Mouse (Mus musculus): Measurements from ENCODE around the gene Akr1c14. TPM values are rescaled to one million over a fixed set of nuclear protein-coding genes. Genes with fewer than 3 reads are reported as not detected.

Gene Akr1c14
- total and polyA plus RNA-seq, 2 experiments from 2014 or later = 0.71 to 2.6 TPM

GRCm38 (mm10) chr13:4076517-4077435 lies 28.0 kb downstream of the Akr1c14 start:
- no peak for TF ChIP-seq CTCF (IDR thresholded peaks at IDR 0.05; ENCODE audit: low read depth)
- no peaks in the 10 kb centered on the region for H3K27me3 ChIP-seq (ENCODE audit: insufficient read depth, low read length)
- H3K9me3 ChIP-seq (ENCODE audit: low read length) = no peaks in the 10 kb centered on the region
- WGBS = 93% methylated on average over 9 of the region's 9 CpGs
- H3K4me2 ChIP-seq (ENCODE audit: low read depth) = no peak overlapping the region
- no peaks in the 10 kb centered on the region for H3K4me1 ChIP-seq (ENCODE audit: insufficient read depth)
- no peak for DNase-seq
- no peaks in the 10 kb centered on the region for H3K36me3 ChIP-seq (ENCODE audit: insufficient read depth)
- H3K4me3 ChIP-seq (ENCODE audit: low read depth, low read length) = no peak overlapping the region
- H3K27ac ChIP-seq (ENCODE audit: low read depth, low read length) = no peak overlapping the region
- ATAC-seq = no peak
- no peak overlapping the region for H3K9ac ChIP-seq

DNA sequence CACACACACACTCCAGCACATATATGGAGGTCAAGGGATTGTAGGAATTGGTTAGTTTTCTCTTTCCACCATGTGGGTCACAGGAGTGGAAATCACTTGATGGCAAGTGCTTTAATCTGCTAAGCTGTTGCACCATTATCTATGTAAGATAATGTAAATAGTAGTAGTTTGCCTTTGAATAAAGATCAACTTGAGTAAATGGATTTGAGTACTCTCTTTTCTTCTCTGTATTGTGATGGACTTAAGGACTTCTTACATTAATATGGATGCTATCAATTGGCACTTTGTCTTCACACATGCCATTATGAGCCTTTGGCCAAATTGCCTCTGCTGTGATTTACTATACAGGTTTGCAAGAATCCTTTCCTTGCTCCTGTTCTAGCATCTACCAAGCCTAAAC lies 31.1 kb downstream of the Akr1c14 start:
- no peak for ATAC-seq
- H3K4me1 ChIP-seq (ENCODE audit: insufficient read depth) = no peaks in the 10 kb centered on the region

DNA sequence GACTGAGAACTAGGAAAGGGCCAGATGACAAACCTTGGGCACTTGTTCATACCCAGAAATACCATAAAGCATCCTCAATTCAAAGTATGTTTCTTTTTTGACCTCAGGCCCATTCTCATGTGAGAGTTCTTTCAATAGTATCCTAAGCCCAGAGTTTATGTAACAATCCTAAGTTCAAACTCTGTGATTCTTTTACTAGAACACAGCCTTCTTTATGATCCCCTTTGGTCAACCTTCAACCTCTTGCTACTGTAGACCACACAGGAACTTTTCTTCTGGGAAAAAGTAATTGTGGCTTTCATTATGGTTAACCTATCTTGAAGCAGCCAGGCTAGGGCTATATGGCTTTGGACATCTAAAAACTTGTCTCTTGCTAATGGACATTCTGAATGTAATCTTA lies 52.9 kb downstream of the Akr1c14 start:
- H3K4me2 ChIP-seq (ENCODE audit: low read depth) = no peak overlapping the region
- no peak overlapping the region for H3K27ac ChIP-seq (ENCODE audit: low read depth, low read length)
- H3K9ac ChIP-seq = no peak overlapping the region
- no peak for TF ChIP-seq CTCF (IDR thresholded peaks at IDR 0.05; ENCODE audit: low read depth)
- no peak overlapping the region for H3K4me3 ChIP-seq (ENCODE audit: low read depth, low read length)
- no peaks in the 10 kb centered on the region for H3K4me1 ChIP-seq (ENCODE audit: insufficient read depth)
- H3K9me3 ChIP-seq (ENCODE audit: low read length) = no peaks in the 10 kb centered on the region
- no peaks in the 10 kb centered on the region for H3K36me3 ChIP-seq (ENCODE audit: insufficient read depth)
- no peak for ATAC-seq
- DNase-seq = no peak
- H3K27me3 ChIP-seq (ENCODE audit: insufficient read depth, low read length) = no peaks in the 10 kb centered on the region

More for the DNA sequence above, 31.1 kb downstream of the Akr1c14 start:
- H3K9me3 ChIP-seq (ENCODE audit: low read length) = no peaks in the 10 kb centered on the region
- no peak overlapping the region for H3K4me3 ChIP-seq (ENCODE audit: low read depth, low read length)
- no peak overlapping the region for H3K4me2 ChIP-seq (ENCODE audit: low read depth)
- no peak for DNase-seq
- TF ChIP-seq CTCF (IDR thresholded peaks at IDR 0.05; ENCODE audit: low read depth) = no peak
- H3K36me3 ChIP-seq (ENCODE audit: insufficient read depth) = no peaks in the 10 kb centered on the region
- no peak overlapping the region for H3K27ac ChIP-seq (ENCODE audit: low read depth, low read length)
- no peaks in the 10 kb centered on the region for H3K27me3 ChIP-seq (ENCODE audit: insufficient read depth, low read length)
- no peak overlapping the region for H3K9ac ChIP-seq

- H3K27ac ChIP-seq (ENCODE audit: low read depth, low read length) = no peak overlapping the region
- no peaks in the 10 kb centered on the region for H3K27me3 ChIP-seq (ENCODE audit: insufficient read depth, low read length)
- H3K4me3 ChIP-seq (ENCODE audit: low read depth, low read length) = no peak overlapping the region
- H3K4me2 ChIP-seq (ENCODE audit: low read depth) = no peak overlapping the region
- ATAC-seq (no peak), DNase-seq (no peak)
- H3K4me1 ChIP-seq (ENCODE audit: insufficient read depth) = no peaks in the 10 kb centered on the region
- no peaks in the 10 kb centered on the region for H3K9me3 ChIP-seq (ENCODE audit: low read length)
- TF ChIP-seq CTCF (IDR thresholded peaks at IDR 0.05; ENCODE audit: low read depth) = no peak
- H3K9ac ChIP-seq = no peak overlapping the region
- no peaks in the 10 kb centered on the region for H3K36me3 ChIP-seq (ENCODE audit: insufficient read depth)
Observed at GRCm38 (mm10) chr13:4102721-4103120, 53.9 kb downstream of the Akr1c14 start.

GRCm38 (mm10) chr13:4110281-4111188 lies 61.7 kb downstream of the Akr1c14 start:
- 25% methylated on average over 6 of the region's 6 CpGs for WGBS
- no peak overlapping the region for H3K4me3 ChIP-seq (ENCODE audit: low read depth, low read length)
- H3K36me3 ChIP-seq (ENCODE audit: insufficient read depth) = no peaks in the 10 kb centered on the region
- H3K4me2 ChIP-seq (ENCODE audit: low read depth) = no peak overlapping the region
- DNase-seq (peak; percentile 67), ATAC-seq (peak; percentile 81)
- TF ChIP-seq CTCF (IDR thresholded peaks at IDR 0.05; ENCODE audit: low read depth) = peak; percentile 81
- H3K9ac ChIP-seq = no peak overlapping the region
- H3K27me3 ChIP-seq (ENCODE audit: insufficient read depth, low read length) = no peaks in the 10 kb centered on the region
- no peak overlapping the region for H3K27ac ChIP-seq (ENCODE audit: low read depth, low read length)
- H3K9me3 ChIP-seq (ENCODE audit: low read length) = no peaks in the 10 kb centered on the region
- no peaks in the 10 kb centered on the region for H3K4me1 ChIP-seq (ENCODE audit: insufficient read depth)

DNA sequence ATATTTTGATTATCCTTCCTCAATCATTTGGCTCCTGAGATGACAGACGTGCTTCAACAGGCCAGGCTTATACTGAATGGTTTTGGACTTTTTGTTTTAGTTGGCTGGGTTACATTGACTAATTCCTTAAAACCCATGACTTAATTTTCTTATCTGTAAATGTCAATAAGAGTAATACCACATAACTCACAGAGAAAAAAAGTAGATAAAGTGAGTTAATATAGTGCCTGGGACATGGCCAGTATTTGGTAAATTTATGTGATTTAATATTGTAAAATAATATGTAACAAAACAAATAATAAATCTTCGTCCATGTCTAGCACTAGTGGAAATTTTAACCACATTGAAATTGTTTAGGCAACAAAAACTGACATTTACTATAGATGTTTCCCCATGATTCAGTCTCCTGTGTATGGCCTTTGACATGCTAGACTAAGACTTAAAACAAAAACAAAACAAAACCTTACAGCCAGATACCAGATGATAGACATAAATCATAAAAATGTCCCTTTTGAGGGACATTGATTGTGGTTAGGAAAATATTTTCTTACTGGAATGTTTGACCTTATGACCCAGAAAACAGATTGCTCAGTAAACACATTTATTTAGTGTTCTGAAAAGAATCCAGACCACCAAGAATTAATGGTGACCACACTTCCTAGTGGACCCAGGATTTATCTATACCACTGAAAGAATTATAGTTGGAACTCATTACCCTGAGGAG lies 70.5 kb downstream of the Akr1c14 start:
- Histone ChIP-seq H3K9me3 (ENCODE audit: low read length) (no peaks in the 10 kb centered on the region), H3K4me1 (ENCODE audit: insufficient read depth) (no peaks in the 10 kb centered on the region), H3K4me3 (ENCODE audit: low read depth, low read length) (no peak overlapping the region), H3K27ac (ENCODE audit: low read depth, low read length) (no peak overlapping the region), H3K36me3 (ENCODE audit: insufficient read depth) (no peaks in the 10 kb centered on the region), H3K4me2 (ENCODE audit: low read depth) (no peak overlapping the region), H3K9ac (no peak overlapping the region), H3K27me3 (ENCODE audit: insufficient read depth, low read length) (no peaks in the 10 kb centered on the region)
- TF ChIP-seq CTCF (IDR thresholded peaks at IDR 0.05; ENCODE audit: low read depth) = no peak
- 78% methylated on average over 2 of the region's 2 CpGs for WGBS
- ATAC-seq = no peak
- no peak for DNase-seq
